Mouse (Mus musculus) ES-Bruce4 (cell line): Measurements from ENCODE around the gene Adamts14.

ENCODE experiments used
- CTCF ChIP-seq: IDR thresholded peaks from one replicate; pipeline ENCODE4 v1.8.1; 2011; ENCODE audit warnings: low read depth, low read length
- POLR2A ChIP-seq: IDR thresholded peaks from one replicate; pipeline ENCODE4 v1.8.1; 2011; ENCODE audit warnings: low read length; ENCODE audit not compliant: insufficient read depth

DNA sequence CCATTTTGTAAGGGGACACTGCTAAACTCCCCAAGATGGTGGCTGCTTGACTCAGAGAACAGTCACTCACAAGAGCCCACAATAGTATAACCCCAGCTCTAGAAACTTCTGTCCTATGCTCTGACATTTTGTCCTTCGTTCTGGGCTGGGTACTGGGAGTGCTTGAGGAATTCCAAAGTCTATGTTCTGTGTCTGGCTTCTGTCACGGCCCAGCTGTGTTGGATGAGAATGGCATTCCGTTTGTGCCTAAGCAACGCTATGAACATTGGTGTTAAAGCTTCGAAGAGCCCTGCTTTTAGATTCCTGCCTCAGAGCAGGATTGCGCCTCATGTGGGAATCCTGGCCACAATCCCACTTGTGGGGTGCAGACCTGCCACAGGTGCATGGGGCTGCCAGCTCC is 38.9 kb upstream of the Adamts14 start:
- TF ChIP-seq CTCF, result no peak
- TF ChIP-seq POLR2A, result no peak
